Mouse (Mus musculus): Measurements from ENCODE around the gene Adrm1.

- TF ChIP-seq ZC3H11A (IDR thresholded peaks at IDR 0.05; ENCODE audit: low read depth, low read length) (no peak), CTCF (conservative IDR thresholded peaks at IDR 0.05 in 1 of 2, IDR thresholded peaks at IDR 0.05 in 1 of 2; ENCODE audit: low read depth in 2 of 2, low read length in 2 of 2) (no peak), HCFC1 (IDR thresholded peaks at IDR 0.05; ENCODE audit: low read depth, low read length) (no peak), POLR2A (IDR thresholded peaks at IDR 0.05; ENCODE audit: low read depth, low read length) (no peak), NELFE (IDR thresholded peaks at IDR 0.05; ENCODE audit: low read depth, low read length) (no peak), EP300 (IDR thresholded peaks at IDR 0.05; ENCODE audit: low read length) (no peak), CHD1 (IDR thresholded peaks at IDR 0.05; ENCODE audit: low read depth, low read length) (no peak), USF1 (IDR thresholded peaks at IDR 0.05; ENCODE audit: low read depth, low read length) (no peak), KAT2A (IDR thresholded peaks at IDR 0.05; ENCODE audit: insufficient replicate concordance, low read length) (no peak), TCF12 (IDR thresholded peaks at IDR 0.05; ENCODE audit: low read depth, low read length) (no peak), E2F4 (IDR thresholded peaks at IDR 0.05; ENCODE audit: insufficient replicate concordance, low read depth, low read length) (no peak)
Measured at GRCm38 (mm10) chr2:180197323-180198037, 26.2 kb downstream of the Adrm1 start.
